Mouse (Mus musculus) limb, embryonic 12.5 days (tissue): ENCODE measurements around the gene Pm20d1. TPM values are rescaled to one million over a fixed set of nuclear protein-coding genes. Genes with fewer than 3 reads are reported as not detected.
A peak's percentile ranks its signal among the peaks of the same experiment; 100 is the strongest.
"Not testable (repeated sequence)": the region's sequence is repeated elsewhere in the genome, so short reads cannot be mapped to it uniquely, and the experiment has no call there.

ENCODE experiments used
- ATAC-seq: fragments of 200-750 bp; cut with Nextera tagmentation; 2 replicates; pipeline ENCODE4 v1.8.0; 2017; ENCODE audit warnings: low read depth, moderate TSS enrichment; ENCODE audit not compliant: insufficient number of reproducible peaks, insufficient read depth, low FRiP score, low TSS enrichment
- H3K27ac ChIP-seq: fragments of 300-500 bp; sonication (generic); 2 replicates; pipeline ENCODE4 v1.5.1; 2016; ENCODE audit warnings: mild to moderate bottlenecking, moderate library complexity
- H3K27me3 ChIP-seq: fragments of 300-500 bp; sonication (generic); 2 replicates; pipeline ENCODE4 v1.6.1; 2016; ENCODE audit warnings: mild to moderate bottlenecking, moderate library complexity
- H3K36me3 ChIP-seq: fragments of 300-500 bp; sonication (generic); 2 replicates; pipeline ENCODE4 v1.6.1; 2016; ENCODE audit warnings: mild to moderate bottlenecking, moderate library complexity
- H3K4me1 ChIP-seq: fragments of 300-500 bp; sonication (generic); replicated peaks from 2 replicates; pipeline ENCODE4 v1.6.1; 2016
- H3K4me2 ChIP-seq: fragments of 300-500 bp; sonication (generic); 2 replicates; pipeline ENCODE4 v1.6.1; 2016; ENCODE audit warnings: mild to moderate bottlenecking, moderate library complexity
- H3K4me3 ChIP-seq: fragments of 300-500 bp; sonication (generic); replicated peaks from 2 replicates; pipeline ENCODE4 v1.5.1; 2016; ENCODE audit warnings: mild to moderate bottlenecking
- H3K9ac ChIP-seq: fragments of 300-500 bp; sonication (generic); replicated peaks from 2 replicates; pipeline ENCODE4 v1.6.1; 2016; ENCODE audit warnings: mild to moderate bottlenecking, moderate library complexity
- H3K9me3 ChIP-seq: fragments of 300-500 bp; sonication (generic); 2 replicates; pipeline ENCODE4 v1.6.1; 2016; ENCODE audit warnings: mild to moderate bottlenecking, moderate library complexity
- WGBS: fragments of 180-500 bp; shearing (Covaris S2); methylation state at CpG from one replicate; pipeline ENCODE4 v1.1.7; 2016; 5-methylcytosine and 5-hydroxymethylcytosine counted together
- polyA plus RNA-seq: library from polyadenylated mRNA; unstranded; fragments of >200 nt; fragmentation: Nextera tagmentation; extraction: Ambion mirVana; gene quantifications from 2 replicates; pipeline ENCODE4 v1.2.1, GENCODE M21; 2016

Gene Pm20d1
- polyA plus RNA-seq, 1 experiment from 2014 or later, result 2.5 TPM

GRCm38 (mm10) chr1:131816886-131817285 lies 19.7 kb downstream of the Pm20d1 start:
- Histone ChIP-seq H3K9ac (no peak overlapping the region), H3K36me3 (no peaks in the 10 kb centered on the region), H3K4me3 (no peak overlapping the region), H3K27ac (no peak overlapping the region), H3K27me3 (no peaks in the 10 kb centered on the region), H3K9me3 (peaks cover 7% of the 10 kb centered on the region; the same call in 1 of the 2 replicates), H3K4me1 (no peaks in the 10 kb centered on the region), H3K4me2 (no peak overlapping the region)
- ATAC-seq, result no peak
- WGBS, result 82% methylated on average over 6 of the region's 6 CpGs

GRCm38 (mm10) chr1:131820353-131820752 lies 23.2 kb downstream of the Pm20d1 start:
- not testable (repeated sequence) for H3K4me2 ChIP-seq, H3K9me3 ChIP-seq, H3K9ac ChIP-seq, H3K4me1 ChIP-seq, ATAC-seq, H3K4me3 ChIP-seq, H3K36me3 ChIP-seq, H3K27me3 ChIP-seq
- H3K27ac ChIP-seq, result peak overlapping the region; percentile 26; the same call in 1 of the 2 replicates
- 72% methylated on average over 9 of the region's 9 CpGs for WGBS

DNA sequence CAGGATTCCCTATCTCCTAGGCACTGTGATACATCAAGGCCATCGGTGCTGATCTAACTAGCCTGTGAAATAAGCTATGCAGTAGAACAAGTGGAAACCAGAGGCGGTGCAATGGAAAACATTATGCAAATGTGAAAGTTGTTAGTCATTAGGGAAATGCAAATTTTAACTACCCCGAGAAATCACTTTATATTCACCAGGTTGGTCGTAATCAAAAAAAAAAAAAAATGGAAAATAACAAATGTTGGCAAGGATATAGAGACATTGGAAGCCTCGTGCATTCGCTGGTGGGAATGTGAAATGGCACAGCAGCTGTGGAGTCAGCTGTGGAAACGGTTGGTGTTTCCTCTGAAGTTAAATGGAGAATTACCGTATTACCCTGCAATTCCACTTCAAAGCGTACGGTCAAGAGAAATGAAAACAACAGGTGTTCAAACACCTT lies 23.7 kb downstream of the Pm20d1 start:
- Histone ChIP-seq H3K9ac (no peak overlapping the region), H3K27ac (peak overlapping the region; percentile 26; the same call in 1 of the 2 replicates), H3K9me3 (peaks cover 7% of the 10 kb centered on the region; the same call in 1 of the 2 replicates), H3K36me3 (no peaks in the 10 kb centered on the region), H3K27me3 (no peaks in the 10 kb centered on the region), H3K4me2 (no peak overlapping the region), H3K4me3 (no peak overlapping the region), H3K4me1 (0 out of 2 replicates have a peak, but pooled peaks cover 3% of the 10 kb centered on the region)
- WGBS, result 77% methylated on average over 10 of the region's 10 CpGs
- ATAC-seq, result no peak

GRCm38 (mm10) chr1:131822292-131822691 lies 25.1 kb downstream of the Pm20d1 start:
- ATAC-seq, result no peak
- Histone ChIP-seq H3K27ac (no peak overlapping the region), H3K4me3 (no peak overlapping the region), H3K4me1 (peaks cover 8% of the 10 kb centered on the region; the same call in 1 of the 2 replicates), H3K36me3 (no peaks in the 10 kb centered on the region), H3K27me3 (no peaks in the 10 kb centered on the region), H3K9me3 (peaks cover 7% of the 10 kb centered on the region; the same call in 1 of the 2 replicates), H3K4me2 (no peak overlapping the region), H3K9ac (no peak overlapping the region)
- 76% methylated on average over 8 of the region's 8 CpGs for WGBS

DNA sequence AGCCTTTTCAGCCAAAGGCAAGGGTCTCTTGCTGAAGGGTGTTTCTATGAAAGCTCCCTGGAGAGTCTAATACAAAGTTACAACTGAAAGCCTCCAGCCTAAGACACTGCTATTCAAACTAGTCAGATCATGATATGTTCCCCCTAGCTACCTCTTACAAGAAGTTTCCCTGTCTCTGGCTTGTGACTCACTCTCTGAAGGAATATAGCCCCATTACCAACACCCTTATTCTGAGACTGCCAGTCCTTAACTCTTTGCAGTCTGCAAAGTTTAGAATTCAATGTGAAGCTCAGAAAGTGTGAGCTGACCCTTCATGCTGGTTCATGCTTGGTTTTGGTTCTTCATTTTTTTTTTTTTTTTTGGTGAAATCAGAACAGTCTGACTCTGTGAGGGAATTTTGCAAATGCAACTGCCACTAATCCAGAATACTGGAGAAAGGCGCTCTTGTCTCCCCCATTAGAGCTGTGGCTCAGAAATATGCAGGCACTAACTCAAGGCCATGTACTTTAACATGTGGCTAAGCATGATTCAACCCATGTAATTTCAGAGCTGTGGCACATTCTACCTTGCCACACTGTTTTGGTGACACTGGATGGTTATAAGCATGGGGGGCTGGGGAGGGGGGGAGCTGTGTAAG lies 25.8 kb downstream of the Pm20d1 start:
- Histone ChIP-seq H3K9ac (no peak overlapping the region), H3K27ac (no peak overlapping the region), H3K9me3 (peaks cover 7% of the 10 kb centered on the region; the same call in 1 of the 2 replicates), H3K4me1 (peaks cover 9% of the 10 kb centered on the region; the same call in 1 of the 2 replicates), H3K4me2 (no peak overlapping the region), H3K27me3 (no peaks in the 10 kb centered on the region), H3K36me3 (no peaks in the 10 kb centered on the region), H3K4me3 (no peak overlapping the region)
- 85% methylated on average over 1 of the region's 1 CpGs for WGBS
- no peak for ATAC-seq

GRCm38 (mm10) chr1:131823563-131823962 lies 26.4 kb downstream of the Pm20d1 start:
- WGBS, result 34% methylated on average over 5 of the region's 5 CpGs
- no peak overlapping the region for H3K27ac ChIP-seq

DNA sequence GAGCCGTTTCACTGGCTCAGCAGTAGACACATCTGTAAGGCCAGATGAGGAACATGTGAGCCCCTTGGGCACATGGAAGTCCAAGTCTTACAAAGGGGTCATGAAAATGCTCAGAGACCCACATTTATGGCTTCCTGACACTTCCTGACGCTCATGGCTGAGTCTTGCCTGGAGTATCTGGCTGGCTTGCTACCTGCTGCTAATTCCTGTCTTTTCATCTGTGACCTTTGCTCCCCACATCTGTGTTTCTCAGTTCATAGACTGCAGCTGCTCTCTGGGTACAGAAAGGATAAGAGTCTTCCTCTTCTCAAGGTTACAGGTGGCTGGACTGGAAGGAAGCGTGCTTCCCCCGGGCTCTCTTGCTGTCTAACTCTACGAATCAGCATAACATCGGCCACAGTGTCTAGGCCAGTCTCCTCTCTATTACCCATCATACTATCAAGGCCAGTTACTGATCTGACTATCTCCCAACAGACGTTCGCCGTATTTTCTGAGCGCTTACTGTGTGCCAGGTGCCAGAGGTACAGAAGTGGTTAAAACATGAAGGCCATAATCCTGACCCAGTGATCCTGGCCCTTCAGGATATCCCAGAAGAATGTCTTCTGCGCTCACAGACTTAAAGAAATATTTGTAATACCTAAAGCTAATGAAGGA lies 27.5 kb downstream of the Pm20d1 start:
- Histone ChIP-seq H3K9me3 (0 out of 2 replicates have a peak, but pooled peaks cover under 1% of the 10 kb centered on the region), H3K36me3 (no peaks in the 10 kb centered on the region), H3K27ac (no peak overlapping the region), H3K9ac (no peak overlapping the region), H3K4me3 (no peak overlapping the region), H3K4me1 (peaks cover 17% of the 10 kb centered on the region), H3K4me2 (no peak overlapping the region), H3K27me3 (no peaks in the 10 kb centered on the region)
- 76% methylated on average over 11 of the region's 11 CpGs for WGBS
- ATAC-seq, result no peak

More at GRCm38 (mm10) chr1:131823563-131823962, 26.4 kb downstream of the Pm20d1 start:
- no peaks in the 10 kb centered on the region for H3K36me3 ChIP-seq
- no peaks in the 10 kb centered on the region for H3K27me3 ChIP-seq
- H3K4me1 ChIP-seq, result peaks cover 9% of the 10 kb centered on the region; the same call in 1 of the 2 replicates
- H3K9me3 ChIP-seq, result peaks cover 7% of the 10 kb centered on the region; the same call in 1 of the 2 replicates
- H3K4me2 ChIP-seq, result no peak overlapping the region
- H3K4me3 ChIP-seq, result no peak overlapping the region
- no peak for ATAC-seq
- no peak overlapping the region for H3K9ac ChIP-seq

DNA sequence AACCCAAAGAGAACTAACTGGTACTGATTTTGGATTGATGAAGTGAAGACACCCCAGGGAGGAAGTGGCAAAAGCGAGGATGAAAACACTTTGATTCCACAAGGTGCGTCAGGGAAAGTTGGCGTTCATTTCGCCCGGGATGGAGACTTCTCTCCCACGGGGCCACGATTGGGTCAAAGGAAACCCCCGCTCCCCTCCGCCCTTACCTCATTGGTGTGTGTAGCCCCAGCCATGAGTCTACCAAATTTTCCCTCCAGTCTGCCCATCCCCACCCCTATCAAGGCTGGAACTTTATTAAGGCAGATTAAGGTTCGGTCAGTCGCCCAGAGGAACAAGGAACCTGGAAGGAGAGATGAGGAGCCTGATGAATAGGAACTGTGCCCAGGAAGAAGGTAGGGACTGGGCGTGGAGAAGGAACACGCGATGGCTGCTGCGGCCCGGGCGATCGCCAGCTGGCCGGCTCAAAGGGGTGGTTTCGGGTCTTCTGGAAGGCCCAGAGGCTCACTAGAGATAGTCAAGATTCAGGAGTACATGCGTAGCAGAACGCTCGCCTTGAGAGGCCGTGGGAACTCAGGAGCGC lies 30.1 kb downstream of the Pm20d1 start, which contains the start of gene Slc41a1:
Slc41a1 (plus strand) TSS at position 287 of the 580 bp plus-strand sequence.
- WGBS, result 2% methylated on average over 25 of the region's 25 CpGs
- H3K4me3 ChIP-seq, result peak within 1 kb of the TSS; percentile 74
- peaks cover 21% of the 10 kb centered on the region for H3K36me3 ChIP-seq
- H3K4me1 ChIP-seq, result peaks cover 36% of the 10 kb centered on the region
- peak within 1 kb of the TSS; percentile 85 for H3K9ac ChIP-seq
- H3K27me3 ChIP-seq, result no peaks in the 10 kb centered on the region
- ATAC-seq, result peak; percentile 13; the same call in 1 of the 2 replicates
- no peaks in the 10 kb centered on the region for H3K9me3 ChIP-seq
- peak within 1 kb of the TSS; percentile 78 for H3K4me2 ChIP-seq
- peak within 1 kb of the TSS; percentile 90 for H3K27ac ChIP-seq

DNA sequence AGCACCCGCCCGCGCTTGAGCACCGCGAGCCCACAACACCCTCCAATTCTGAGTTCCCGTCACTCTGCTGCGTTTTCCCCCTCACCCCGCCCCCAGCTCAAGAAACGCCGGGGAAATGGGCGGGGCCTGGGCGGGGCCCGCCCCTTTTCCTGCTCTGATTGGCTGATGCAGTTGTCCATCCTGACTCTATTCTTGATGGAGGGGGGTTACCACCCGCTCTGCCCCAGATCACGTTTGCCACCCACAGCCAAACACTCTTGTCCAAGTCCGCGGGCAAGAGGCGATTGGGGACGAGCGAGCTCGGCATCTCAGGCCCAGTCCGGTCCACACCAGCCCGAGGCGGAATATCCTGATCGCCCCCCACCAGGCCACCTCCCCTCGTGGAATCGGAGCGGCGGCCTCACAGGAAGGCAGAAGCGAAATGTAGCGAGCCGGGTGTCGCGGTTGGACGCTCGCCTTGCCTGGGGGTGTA lies 30.6 kb downstream of the Pm20d1 start:
- Histone ChIP-seq H3K4me2 (peak overlapping the region; percentile 78), H3K4me3 (peak overlapping the region; percentile 74), H3K27ac (peak overlapping the region; percentile 90), H3K27me3 (no peaks in the 10 kb centered on the region), H3K9ac (peak overlapping the region; percentile 85), H3K9me3 (no peaks in the 10 kb centered on the region), H3K4me1 (peaks cover 37% of the 10 kb centered on the region), H3K36me3 (peaks cover 26% of the 10 kb centered on the region)
- ATAC-seq, result peak; percentile 94
- WGBS, result under 1% methylated on average over 36 of the region's 36 CpGs

DNA sequence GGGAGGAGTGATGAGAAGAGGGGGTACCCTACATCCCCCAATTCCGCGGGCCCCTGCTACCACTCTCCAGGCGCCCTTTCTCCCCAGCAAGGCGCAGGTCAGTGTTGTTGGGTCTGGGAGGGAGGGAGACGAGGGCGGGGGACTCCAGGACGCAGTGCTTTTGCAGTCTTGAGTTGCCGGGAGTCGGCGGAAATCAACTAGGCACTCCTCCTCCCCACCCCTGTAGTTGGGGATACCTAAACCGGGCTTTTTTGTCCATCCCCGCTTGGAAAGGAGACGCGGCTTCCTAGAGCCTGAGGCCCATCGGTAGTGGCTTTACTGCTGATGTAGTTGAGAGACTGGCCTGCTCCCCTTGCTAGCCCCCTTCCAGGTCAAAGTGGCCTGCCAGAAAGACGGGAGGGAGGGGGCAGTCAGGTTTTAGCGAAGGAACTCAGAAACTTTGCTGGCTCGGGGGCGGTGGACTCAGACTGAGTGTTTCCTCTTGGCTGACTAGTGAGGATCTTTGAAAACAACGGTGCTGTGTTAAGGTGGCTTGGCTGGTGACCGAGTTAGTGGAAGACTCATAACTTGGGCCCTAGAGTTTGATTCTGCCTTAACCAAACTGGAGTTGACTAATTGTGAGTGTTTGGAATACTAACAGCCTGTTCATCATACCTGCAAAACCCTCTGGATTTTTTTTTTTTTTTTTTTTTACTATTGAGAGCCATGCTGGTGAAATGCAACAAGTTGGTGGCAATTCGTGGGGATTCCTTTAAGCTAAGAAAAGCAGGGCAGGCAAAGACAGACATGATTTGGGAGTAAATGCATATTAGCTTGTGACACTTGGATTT lies 31.3 kb downstream of the Pm20d1 start:
- H3K4me2 ChIP-seq, result peak overlapping the region; percentile 78
- H3K9ac ChIP-seq, result peak overlapping the region; percentile 85
- H3K9me3 ChIP-seq, result no peaks in the 10 kb centered on the region
- peak; percentile 64 for ATAC-seq
- peak overlapping the region; percentile 90 for H3K27ac ChIP-seq
- 2% methylated on average over 22 of the region's 22 CpGs for WGBS
- peak overlapping the region; percentile 74 for H3K4me3 ChIP-seq
- peaks cover 37% of the 10 kb centered on the region for H3K4me1 ChIP-seq
- H3K27me3 ChIP-seq, result no peaks in the 10 kb centered on the region
- H3K36me3 ChIP-seq, result peaks cover 32% of the 10 kb centered on the region
